Mouse (Mus musculus): ENCODE results near the gene Calb2. TPM values are rescaled to one million over a fixed set of nuclear protein-coding genes. Genes with fewer than 3 reads are reported as not detected.

The Calb2 gene
- polyA plus RNA-seq, 1 experiment from 2014 or later = 15.8 TPM

- no peaks in the 10 kb centered on the region for H3K36me3 ChIP-seq
- WGBS = 9% methylated on average over 22 of the region's 22 CpGs
- no peak overlapping the region for H3K4me3 ChIP-seq
- H3K4me1 ChIP-seq = peaks cover 10% of the 10 kb centered on the region; the same call in 1 of the 2 replicates
- peak; percentile 91 for ATAC-seq (ENCODE audit: borderline replicate concordance, extremely low read depth, low FRiP score, low TSS enrichment)
- H3K27ac ChIP-seq = peak overlapping the region; percentile 59; the same call in 1 of the 2 replicates
- H3K4me2 ChIP-seq = peak overlapping the region; percentile 31
- no peak overlapping the region for H3K9ac ChIP-seq
- H3K9me3 ChIP-seq = no peaks in the 10 kb centered on the region
- H3K27me3 ChIP-seq = peaks cover 6% of the 10 kb centered on the region; the same call in 1 of the 2 replicates
Measured at GRCm38 (mm10) chr8:110177359-110178155, 9.5 kb upstream of the Calb2 start.

GRCm38 (mm10) chr8:110174826-110175225, 6.8 kb upstream of the Calb2 start:
- Histone ChIP-seq H3K9me3 (no peaks in the 10 kb centered on the region), H3K4me2 (no peak overlapping the region), H3K36me3 (no peaks in the 10 kb centered on the region), H3K9ac (no peak overlapping the region), H3K27ac (no peak overlapping the region), H3K27me3 (peaks cover 6% of the 10 kb centered on the region), H3K4me3 (no peak overlapping the region), H3K4me1 (peaks cover 10% of the 10 kb centered on the region; the same call in 1 of the 2 replicates)
- 82% methylated on average over 4 of the region's 4 CpGs for WGBS
- no peak for ATAC-seq (ENCODE audit: borderline replicate concordance, extremely low read depth, low FRiP score, low TSS enrichment)

- WGBS = 66% methylated on average over 6 of the region's 6 CpGs
Measured at GRCm38 (mm10) chr8:110172161-110172560, 4.2 kb upstream of the Calb2 start.

GRCm38 (mm10) chr8:110166270-110166669, 1.7 kb downstream of the Calb2 start:
- H3K27me3 ChIP-seq = peaks cover 27% of the 10 kb centered on the region
- no peaks in the 10 kb centered on the region for H3K36me3 ChIP-seq
- WGBS = 64% methylated on average over 8 of the region's 8 CpGs
- H3K4me1 ChIP-seq = 0 out of 2 replicates have a peak, but pooled peaks cover 3% of the 10 kb centered on the region
- no peak overlapping the region for H3K4me2 ChIP-seq
- no peak overlapping the region for H3K27ac ChIP-seq
- H3K9me3 ChIP-seq = no peaks in the 10 kb centered on the region
- ATAC-seq (ENCODE audit: borderline replicate concordance, extremely low read depth, low FRiP score, low TSS enrichment) = no peak
- H3K4me3 ChIP-seq = no peak overlapping the region
- no peak overlapping the region for H3K9ac ChIP-seq

More at GRCm38 (mm10) chr8:110172161-110172560, 4.2 kb upstream of the Calb2 start:
- no peak overlapping the region for H3K27ac ChIP-seq
- H3K4me2 ChIP-seq = no peak overlapping the region
- peaks cover 23% of the 10 kb centered on the region for H3K27me3 ChIP-seq
- no peaks in the 10 kb centered on the region for H3K36me3 ChIP-seq
- H3K4me3 ChIP-seq = no peak overlapping the region
- H3K4me1 ChIP-seq = 0 out of 2 replicates have a peak, but pooled peaks cover 6% of the 10 kb centered on the region
- ATAC-seq (ENCODE audit: borderline replicate concordance, extremely low read depth, low FRiP score, low TSS enrichment) = no peak
- H3K9me3 ChIP-seq = no peaks in the 10 kb centered on the region
- H3K9ac ChIP-seq = no peak overlapping the region

GRCm38 (mm10) chr8:110162007-110162406, 6.0 kb downstream of the Calb2 start:
- no peaks in the 10 kb centered on the region for H3K9me3 ChIP-seq
- no peak overlapping the region for H3K4me3 ChIP-seq
- H3K27me3 ChIP-seq = peaks cover 8% of the 10 kb centered on the region; the same call in 1 of the 2 replicates
- no peak overlapping the region for H3K27ac ChIP-seq
- H3K9ac ChIP-seq = no peak overlapping the region
- 75% methylated on average over 6 of the region's 6 CpGs for WGBS
- H3K4me2 ChIP-seq = no peak overlapping the region
- no peak for ATAC-seq (ENCODE audit: borderline replicate concordance, extremely low read depth, low FRiP score, low TSS enrichment)
- no peaks in the 10 kb centered on the region for H3K36me3 ChIP-seq
- no peaks in the 10 kb centered on the region for H3K4me1 ChIP-seq

GRCm38 (mm10) chr8:110152951-110153350, 15.1 kb downstream of the Calb2 start:
- no peaks in the 10 kb centered on the region for H3K36me3 ChIP-seq
- no peak overlapping the region for H3K27ac ChIP-seq
- WGBS = 67% methylated on average over 6 of the region's 6 CpGs
- no peaks in the 10 kb centered on the region for H3K4me1 ChIP-seq
- H3K9ac ChIP-seq = no peak overlapping the region
- H3K4me2 ChIP-seq = no peak overlapping the region
- H3K4me3 ChIP-seq = no peak overlapping the region
- ATAC-seq (ENCODE audit: borderline replicate concordance, extremely low read depth, low FRiP score, low TSS enrichment) = no peak
- no peaks in the 10 kb centered on the region for H3K9me3 ChIP-seq
- H3K27me3 ChIP-seq = no peaks in the 10 kb centered on the region

- Histone ChIP-seq H3K27ac (no peak overlapping the region), H3K9ac (no peak overlapping the region), H3K4me1 (no peaks in the 10 kb centered on the region; the same call in 1 of the 2 replicates), H3K36me3 (no peaks in the 10 kb centered on the region), H3K9me3 (no peaks in the 10 kb centered on the region), H3K27me3 (no peaks in the 10 kb centered on the region), H3K4me2 (no peak overlapping the region), H3K4me3 (no peak overlapping the region)
- ATAC-seq (ENCODE audit: borderline replicate concordance, extremely low read depth, low FRiP score, low TSS enrichment) = peak; percentile 37; the same call in 1 of the 2 replicates
- WGBS = under 1% methylated on average over 4 of the region's 4 CpGs
Measured at GRCm38 (mm10) chr8:110145538-110145937, 22.5 kb downstream of the Calb2 start.

GRCm38 (mm10) chr8:110140770-110141169, 27.2 kb downstream of the Calb2 start:
- 57% methylated on average over 4 of the region's 4 CpGs for WGBS

GRCm38 (mm10) chr8:110140156-110140555, 27.9 kb downstream of the Calb2 start:
- Histone ChIP-seq H3K27me3 (no peaks in the 10 kb centered on the region), H3K4me1 (no peaks in the 10 kb centered on the region), H3K9ac (no peak overlapping the region), H3K4me3 (no peak overlapping the region), H3K9me3 (no peaks in the 10 kb centered on the region), H3K27ac (no peak overlapping the region), H3K36me3 (no peaks in the 10 kb centered on the region), H3K4me2 (no peak overlapping the region)
- no peak for ATAC-seq (ENCODE audit: borderline replicate concordance, extremely low read depth, low FRiP score, low TSS enrichment)
- WGBS = 73% methylated on average over 3 of the region's 3 CpGs

More at GRCm38 (mm10) chr8:110140770-110141169, 27.2 kb downstream of the Calb2 start:
- Histone ChIP-seq H3K4me2 (no peak overlapping the region), H3K9me3 (no peaks in the 10 kb centered on the region), H3K9ac (no peak overlapping the region), H3K27me3 (no peaks in the 10 kb centered on the region), H3K36me3 (no peaks in the 10 kb centered on the region), H3K27ac (no peak overlapping the region), H3K4me3 (no peak overlapping the region), H3K4me1 (no peaks in the 10 kb centered on the region)
- no peak for ATAC-seq (ENCODE audit: borderline replicate concordance, extremely low read depth, low FRiP score, low TSS enrichment)

GRCm38 (mm10) chr8:110135515-110135914, 32.5 kb downstream of the Calb2 start:
- Histone ChIP-seq H3K4me1 (no peaks in the 10 kb centered on the region), H3K4me2 (no peak overlapping the region), H3K27me3 (no peaks in the 10 kb centered on the region), H3K27ac (no peak overlapping the region), H3K9me3 (no peaks in the 10 kb centered on the region), H3K4me3 (no peak overlapping the region), H3K36me3 (no peaks in the 10 kb centered on the region), H3K9ac (no peak overlapping the region)
- no peak for ATAC-seq (ENCODE audit: borderline replicate concordance, extremely low read depth, low FRiP score, low TSS enrichment)
- WGBS = 73% methylated on average over 7 of the region's 7 CpGs

GRCm38 (mm10) chr8:110134236-110134635, 33.8 kb downstream of the Calb2 start:
- Histone ChIP-seq H3K27ac (no peak overlapping the region), H3K9ac (no peak overlapping the region), H3K4me2 (no peak overlapping the region), H3K27me3 (no peaks in the 10 kb centered on the region), H3K4me3 (no peak overlapping the region), H3K36me3 (no peaks in the 10 kb centered on the region), H3K4me1 (no peaks in the 10 kb centered on the region), H3K9me3 (no peaks in the 10 kb centered on the region)
- 83% methylated on average over 8 of the region's 8 CpGs for WGBS
- ATAC-seq (ENCODE audit: borderline replicate concordance, extremely low read depth, low FRiP score, low TSS enrichment) = no peak

- 11% methylated on average over 13 of the region's 13 CpGs for WGBS
Measured at GRCm38 (mm10) chr8:110130537-110130936, 37.5 kb downstream of the Calb2 start.

More at GRCm38 (mm10) chr8:110130537-110130936, 37.5 kb downstream of the Calb2 start:
- Histone ChIP-seq H3K27me3 (no peaks in the 10 kb centered on the region), H3K36me3 (no peaks in the 10 kb centered on the region), H3K9ac (no peak overlapping the region), H3K4me2 (no peak overlapping the region), H3K27ac (no peak overlapping the region), H3K9me3 (no peaks in the 10 kb centered on the region), H3K4me1 (no peaks in the 10 kb centered on the region), H3K4me3 (no peak overlapping the region)
- no peak for ATAC-seq (ENCODE audit: borderline replicate concordance, extremely low read depth, low FRiP score, low TSS enrichment)
